Mouse (Mus musculus) megakaryocyte progenitor cell, adult 5-6 weeks (primary cell): Measurements from ENCODE around the gene Rpl13a. TPM values are rescaled to one million over a fixed set of nuclear protein-coding genes. Genes with fewer than 3 reads are reported as not detected.
A peak's percentile ranks its signal among the peaks of the same experiment; 100 is the strongest.

Experiments
- ATAC-seq: replicated peaks from 2 replicates; pipeline ENCODE4 v1.8.0; 2016; ENCODE audit warnings: mild to moderate bottlenecking, moderate TSS enrichment, inconsistent platforms; ENCODE audit not compliant: poor library complexity
- total RNA-seq, 2 experiments: library from RNA; stranded (forward) in 1 of 2; stranded (reverse) in 1 of 2; fragments of 157-497, 149-512 nt in 1 of 2; fragments of 200-1000 nt in 1 of 2; gene quantifications; 2 replicates each; pipeline versions ENCODE4 v1.2.3 to v1.2.4; 2015 to 2017

The Rpl13a gene
- total RNA-seq, 2 experiments from 2014 or later = 2,930 to 3,320 TPM

GRCm38 (mm10) chr7:45092828-45093515 is 35.6 kb downstream of the Rpl13a start:
- ATAC-seq = no peak

- ATAC-seq = peak; percentile 87
Observed at GRCm38 (mm10) chr7:45092048-45092447, 36.5 kb downstream of the Rpl13a start, which contains the start of gene Rcn3. Rcn3 (minus strand) TSS chr7:45092221.

- peak; percentile 40 for ATAC-seq
Observed at GRCm38 (mm10) chr7:45091001-45091990, 37.3 kb downstream of the Rpl13a start.

- peak; percentile 55 for ATAC-seq
Observed at GRCm38 (mm10) chr7:45090251-45090977, 38.1 kb downstream of the Rpl13a start.

GRCm38 (mm10) chr7:45088597-45088996 is 40.0 kb downstream of the Rpl13a start:
- no peak for ATAC-seq

- no peak for ATAC-seq
Observed at GRCm38 (mm10) chr7:45086084-45086483, 42.5 kb downstream of the Rpl13a start.

GRCm38 (mm10) chr7:45083300-45083890 is 45.2 kb downstream of the Rpl13a start:
- no peak; the same call in 1 of the 2 replicates for ATAC-seq

- peak; percentile 61 for ATAC-seq
Observed at GRCm38 (mm10) chr7:45082401-45083299, 45.9 kb downstream of the Rpl13a start.

- ATAC-seq = no peak
Observed at GRCm38 (mm10) chr7:45081016-45081415, 47.5 kb downstream of the Rpl13a start.

- ATAC-seq = peak; percentile 65
Observed at GRCm38 (mm10) chr7:45079856-45080255, 48.7 kb downstream of the Rpl13a start.

GRCm38 (mm10) chr7:45078513-45078912 is 50.0 kb downstream of the Rpl13a start:
- peak; percentile 40 for ATAC-seq

- no peak for ATAC-seq
Observed at GRCm38 (mm10) chr7:45077829-45078228, 50.7 kb downstream of the Rpl13a start.

- no peak for ATAC-seq
Observed at GRCm38 (mm10) chr7:45077322-45077721, 51.2 kb downstream of the Rpl13a start.

GRCm38 (mm10) chr7:45076501-45076900 is 52.1 kb downstream of the Rpl13a start:
- ATAC-seq = no peak

Other genes starting within 250 kb of the Rpl13a start
Only the 30 nearest of the 33 such genes appear.
- gene Fuz, start 232.7 kb downstream of the Rpl13a start, total RNA-seq (2015) = 9.8 and 10.6 TPM in 2 replicates
- gene Fuz, start 232.7 kb downstream of the Rpl13a start, total RNA-seq (2017) = 16.6 and 19.9 TPM in 2 replicates
- gene Ap2a1, start 199.3 kb downstream of the Rpl13a start, total RNA-seq (2015) = 36.1 and 40.4 TPM in 2 replicates
- 25.8 and 39.8 TPM in 2 replicates for gene Ap2a1, start 199.3 kb downstream of the Rpl13a start, total RNA-seq (2017)
- not detected in 2 replicates for gene Tsks, start 185.6 kb downstream of the Rpl13a start, total RNA-seq (2015)
- not detected in 2 replicates for gene Tsks, start 185.6 kb downstream of the Rpl13a start, total RNA-seq (2017)
- 0.42 and 0.54 TPM in 2 replicates for gene Cpt1c, start 153.9 kb downstream of the Rpl13a start, total RNA-seq (2015)
- gene Cpt1c, start 153.9 kb downstream of the Rpl13a start, total RNA-seq (2017) = 0.25 and 1.6 TPM in 2 replicates
- gene Prmt1, start 142.2 kb downstream of the Rpl13a start, total RNA-seq (2015) = 147 and 153 TPM in 2 replicates
- 113 and 135 TPM in 2 replicates for gene Prmt1, start 142.2 kb downstream of the Rpl13a start, total RNA-seq (2017)
- gene Irf3, start 131.1 kb downstream of the Rpl13a start, total RNA-seq (2015) = 71.9 and 79.5 TPM in 2 replicates
- 70.4 and 89.4 TPM in 2 replicates for gene Irf3, start 131.1 kb downstream of the Rpl13a start, total RNA-seq (2017)
- gene Bcl2l12, start 130.0 kb downstream of the Rpl13a start, total RNA-seq (2015) = 22.6 and 25.9 TPM in 2 replicates
- 26.2 and 28.0 TPM in 2 replicates for gene Bcl2l12, start 130.0 kb downstream of the Rpl13a start, total RNA-seq (2017)
- gene Scaf1, start 112.4 kb downstream of the Rpl13a start, total RNA-seq (2015) = 19.5 and 21.9 TPM in 2 replicates
- 8.7 and 11.2 TPM in 2 replicates for gene Scaf1, start 112.4 kb downstream of the Rpl13a start, total RNA-seq (2017)
- gene Rras, start 110.8 kb downstream of the Rpl13a start, total RNA-seq (2015) = 4.8 and 6.1 TPM in 2 replicates
- 1.1 TPM in 1 of 2 replicates, not detected in the other for gene Rras, start 110.8 kb downstream of the Rpl13a start, total RNA-seq (2017)
- 20.5 and 21.7 TPM in 2 replicates for gene Prr12, start 75.9 kb downstream of the Rpl13a start, total RNA-seq (2015)
- 2.8 and 4.0 TPM in 2 replicates for gene Prr12, start 75.9 kb downstream of the Rpl13a start, total RNA-seq (2017)
- 39.7 and 45.0 TPM in 2 replicates for gene Nosip, start 66.3 kb downstream of the Rpl13a start, total RNA-seq (2015)
- gene Nosip, start 66.3 kb downstream of the Rpl13a start, total RNA-seq (2017) = 46.8 and 49.2 TPM in 2 replicates
- 2.6 and 4.7 TPM in 2 replicates for gene Prrg2, start 66.1 kb downstream of the Rpl13a start, total RNA-seq (2015)
- gene Prrg2, start 66.1 kb downstream of the Rpl13a start, total RNA-seq (2017) = 3.0 and 4.2 TPM in 2 replicates
- gene Rcn3, start 36.5 kb downstream of the Rpl13a start, total RNA-seq (2015) = 4.6 and 7.8 TPM in 2 replicates
- gene Rcn3, start 36.5 kb downstream of the Rpl13a start, total RNA-seq (2017) = 5.4 TPM in 2 replicates
- gene Fcgrt, start 24.9 kb downstream of the Rpl13a start, total RNA-seq (2015) = 0.54 and 0.62 TPM in 2 replicates
- 3.9 TPM in 2 replicates for gene Fcgrt, start 24.9 kb downstream of the Rpl13a start, total RNA-seq (2017)
- gene Rps11, start 4.3 kb downstream of the Rpl13a start, total RNA-seq (2015) = 3,046 and 3,197 TPM in 2 replicates
- gene Rps11, start 4.3 kb downstream of the Rpl13a start, total RNA-seq (2017) = 1,081 and 1,541 TPM in 2 replicates
- gene Gm45713, start 7.5 kb upstream of the Rpl13a start, total RNA-seq (2015) = not detected in 2 replicates
- gene Gm45713, start 7.5 kb upstream of the Rpl13a start, total RNA-seq (2017) = 1.4 TPM in 1 of 2 replicates, not detected in the other
- gene Flt3l, start 7.7 kb upstream of the Rpl13a start, total RNA-seq (2015) = 8.2 and 8.5 TPM in 2 replicates
- gene Flt3l, start 7.7 kb upstream of the Rpl13a start, total RNA-seq (2017) = 4.7 and 7.0 TPM in 2 replicates
- 114 and 146 TPM in 2 replicates for gene Pih1d1, start 25.5 kb upstream of the Rpl13a start, total RNA-seq (2015)
- gene Pih1d1, start 25.5 kb upstream of the Rpl13a start, total RNA-seq (2017) = 34.9 and 61.8 TPM in 2 replicates
- gene Aldh16a1, start 25.8 kb upstream of the Rpl13a start, total RNA-seq (2015) = 57.5 and 59.3 TPM in 2 replicates
- gene Aldh16a1, start 25.8 kb upstream of the Rpl13a start, total RNA-seq (2017) = 23.4 and 25.8 TPM in 2 replicates
- 0.07 TPM in 1 of 2 replicates, not detected in the other for gene Slc17a7, start 35.2 kb upstream of the Rpl13a start, total RNA-seq (2015)
- not detected in 2 replicates for gene Slc17a7, start 35.2 kb upstream of the Rpl13a start, total RNA-seq (2017)
- not detected in 2 replicates for gene Gfy, start 50.8 kb upstream of the Rpl13a start, total RNA-seq (2015)
- gene Gfy, start 50.8 kb upstream of the Rpl13a start, total RNA-seq (2017) = not detected in 2 replicates
- not detected in 2 replicates for gene Pth2, start 52.2 kb upstream of the Rpl13a start, total RNA-seq (2015)
- gene Pth2, start 52.2 kb upstream of the Rpl13a start, total RNA-seq (2017) = not detected in 2 replicates
- 0.15 TPM in 1 of 2 replicates, not detected in the other for gene Ccdc155, start 76.1 kb upstream of the Rpl13a start, total RNA-seq (2015)
- gene Ccdc155, start 76.1 kb upstream of the Rpl13a start, total RNA-seq (2017) = 0.34 TPM in 1 of 2 replicates, not detected in the other
- gene Dkkl1, start 83.4 kb upstream of the Rpl13a start, total RNA-seq (2015) = 3.8 and 5.4 TPM in 2 replicates
- gene Dkkl1, start 83.4 kb upstream of the Rpl13a start, total RNA-seq (2017) = 4.2 and 5.6 TPM in 2 replicates
- 2.2 TPM in 1 of 2 replicates, not detected in the other for gene Tead2, start 87.0 kb upstream of the Rpl13a start, total RNA-seq (2015)
- gene Tead2, start 87.0 kb upstream of the Rpl13a start, total RNA-seq (2017) = 0.20 TPM in 1 of 2 replicates, not detected in the other
- 104 and 124 TPM in 2 replicates for gene Cd37, start 110.4 kb upstream of the Rpl13a start, total RNA-seq (2015)
- gene Cd37, start 110.4 kb upstream of the Rpl13a start, total RNA-seq (2017) = 76.6 and 81.9 TPM in 2 replicates
- gene Slc6a16, start 112.3 kb upstream of the Rpl13a start, total RNA-seq (2015) = not detected in 2 replicates
- not detected in 2 replicates for gene Slc6a16, start 112.3 kb upstream of the Rpl13a start, total RNA-seq (2017)
- 0.10 TPM in 1 of 2 replicates, not detected in the other for gene Slc6a21, start 148.8 kb upstream of the Rpl13a start, total RNA-seq (2015)
- gene Slc6a21, start 148.8 kb upstream of the Rpl13a start, total RNA-seq (2017) = not detected in 2 replicates
- gene Trpm4, start 205.0 kb upstream of the Rpl13a start, total RNA-seq (2015) = 1.0 and 1.8 TPM in 2 replicates
- gene Trpm4, start 205.0 kb upstream of the Rpl13a start, total RNA-seq (2017) = 1.2 and 1.4 TPM in 2 replicates
- gene Hrc, start 206.5 kb upstream of the Rpl13a start, total RNA-seq (2015) = not detected in 2 replicates
- not detected in 2 replicates for gene Hrc, start 206.5 kb upstream of the Rpl13a start, total RNA-seq (2017)